Mouse (Mus musculus) embryonic facial prominence, embryonic 15.5 days (tissue): ENCODE measurements around the gene Rsg1. TPM values are rescaled to one million over a fixed set of nuclear protein-coding genes. Genes with fewer than 3 reads are reported as not detected.
A peak's percentile ranks its signal among the peaks of the same experiment; 100 is the strongest.

Experiments
- ATAC-seq: fragments of 200-750 bp; cut with Nextera tagmentation; 2 replicates; pipeline ENCODE4 v1.8.0; 2017; ENCODE audit warnings: low read depth, moderate TSS enrichment; ENCODE audit not compliant: insufficient number of reproducible peaks, low FRiP score, low TSS enrichment
- H3K27ac ChIP-seq: fragments of 300-500 bp; sonication (generic); replicated peaks from 2 replicates; pipeline ENCODE4 v1.5.1; 2015; ENCODE audit warnings: mild to moderate bottlenecking, inconsistent platforms
- H3K27me3 ChIP-seq: fragments of 300-500 bp; sonication (generic); 2 replicates; pipeline ENCODE4 v1.6.1; 2015; ENCODE audit warnings: inconsistent platforms
- H3K36me3 ChIP-seq: fragments of 300-500 bp; sonication (generic); 2 replicates; pipeline ENCODE4 v1.6.1; 2015; ENCODE audit warnings: mild to moderate bottlenecking, inconsistent platforms
- H3K4me1 ChIP-seq: fragments of 300-500 bp; sonication (generic); 2 replicates; pipeline ENCODE4 v1.6.1; 2015; ENCODE audit warnings: inconsistent platforms
- H3K4me2 ChIP-seq: fragments of 300-500 bp; sonication (generic); replicated peaks from 2 replicates; pipeline ENCODE4 v1.6.1; 2015; ENCODE audit warnings: mild to moderate bottlenecking, inconsistent platforms
- H3K4me3 ChIP-seq: fragments of 300-500 bp; sonication (generic); replicated peaks from 2 replicates; pipeline ENCODE4 v1.5.1; 2015; ENCODE audit warnings: mild to moderate bottlenecking, inconsistent platforms
- H3K9ac ChIP-seq: fragments of 300-500 bp; sonication (generic); 2 replicates; pipeline ENCODE4 v1.6.1; 2015; ENCODE audit warnings: inconsistent platforms
- H3K9me3 ChIP-seq: fragments of 300-500 bp; sonication (generic); replicated peaks from 2 replicates; pipeline ENCODE4 v1.6.1; 2016; ENCODE audit warnings: inconsistent platforms
- WGBS: fragments of 180-500 bp; shearing (Covaris S2); methylation state at CpG from one replicate; pipeline ENCODE4 v1.1.7; 2015; 5-methylcytosine and 5-hydroxymethylcytosine counted together
- polyA plus RNA-seq: library from polyadenylated mRNA; unstranded; fragments of >200 nt; fragmentation: Nextera tagmentation; extraction: Ambion mirVana; gene quantifications from 2 replicates; pipeline ENCODE4 v1.2.1, GENCODE M21; 2015

Rsg1 gene
- polyA plus RNA-seq, result 6.8 and 8.1 TPM in 2 replicates

DNA sequence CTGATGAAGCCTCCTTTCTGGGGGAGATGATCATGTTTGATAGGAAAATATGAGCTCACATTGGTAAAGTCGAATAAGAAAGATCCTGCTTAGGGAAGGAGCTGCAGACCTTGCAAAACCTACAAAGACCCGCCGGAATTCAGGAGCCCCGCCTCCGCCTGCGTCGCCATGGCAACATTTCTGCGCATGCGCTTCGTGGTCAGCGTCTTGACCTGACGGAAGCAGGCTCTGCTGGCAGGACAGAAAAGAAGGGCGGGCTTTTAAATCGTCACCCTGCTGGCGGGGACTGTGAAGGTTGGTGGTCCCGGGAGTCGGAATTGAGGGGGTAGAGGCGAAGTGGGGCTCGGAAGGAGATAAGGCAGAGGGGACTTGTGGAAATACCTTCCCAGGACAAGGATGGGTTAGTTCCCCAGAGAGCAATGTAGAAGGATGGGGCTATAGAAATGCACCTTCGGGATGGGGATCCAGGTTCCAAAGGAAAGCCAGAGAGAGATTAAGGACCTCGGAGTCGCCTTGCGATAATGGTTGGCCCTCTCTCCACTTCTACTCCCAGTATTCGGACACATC lies at the start of gene Rsg1:
Rsg1 (plus strand) TSS at position 187 of the 567 bp plus-strand sequence.
- H3K36me3 ChIP-seq, result 0 out of 2 replicates have a peak, but pooled peaks cover 5% of the 10 kb centered on the region
- no peaks in the 10 kb centered on the region for H3K27me3 ChIP-seq
- peak within 1 kb of the TSS; percentile 16 for H3K9ac ChIP-seq
- H3K4me1 ChIP-seq, result peaks cover 19% of the 10 kb centered on the region
- no peaks in the 10 kb centered on the region for H3K9me3 ChIP-seq
- H3K27ac ChIP-seq, result peak within 1 kb of the TSS; percentile 48
- peak within 1 kb of the TSS; percentile 52 for H3K4me3 ChIP-seq
- ATAC-seq, result peak; percentile 74
- H3K4me2 ChIP-seq, result peak within 1 kb of the TSS; percentile 86
- 0% methylated on average over 24 of the region's 24 CpGs for WGBS

DNA sequence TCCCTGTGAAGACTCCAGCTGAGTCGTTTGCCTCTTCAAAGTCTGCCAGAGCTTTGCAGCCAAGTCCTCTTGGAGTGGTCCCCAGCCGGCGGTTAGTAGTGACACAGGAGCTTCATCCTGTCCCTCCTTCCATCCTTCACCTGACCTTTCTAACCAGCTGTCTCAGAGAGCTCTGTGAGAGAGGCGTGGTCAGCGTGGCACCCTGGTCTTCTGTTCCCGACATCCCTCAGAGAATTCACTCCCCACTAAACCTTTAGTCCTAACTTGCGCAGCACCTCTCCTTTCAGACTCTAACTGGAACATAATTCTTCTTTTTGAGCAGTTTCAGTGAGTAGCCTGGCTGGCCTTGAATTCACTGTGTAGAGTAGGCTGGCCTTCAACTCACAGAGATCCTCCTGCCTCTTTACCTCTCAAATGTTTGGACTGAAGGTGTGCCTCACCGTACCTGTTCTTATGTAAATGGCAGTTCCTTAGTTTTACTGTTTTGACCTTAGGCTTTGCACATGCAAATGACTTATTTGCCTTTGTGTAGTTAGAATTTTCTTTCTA lies 47.9 kb upstream of the Rsg1 start:
- no peak for ATAC-seq
- Histone ChIP-seq H3K4me2 (no peak overlapping the region), H3K36me3 (peaks cover 26% of the 10 kb centered on the region), H3K27ac (no peak overlapping the region), H3K4me1 (no peaks in the 10 kb centered on the region), H3K9ac (no peak overlapping the region), H3K4me3 (no peak overlapping the region), H3K27me3 (no peaks in the 10 kb centered on the region), H3K9me3 (no peaks in the 10 kb centered on the region)
- 83% methylated on average over 8 of the region's 8 CpGs for WGBS

- H3K9ac ChIP-seq, result no peak overlapping the region
- ATAC-seq, result no peak
- H3K27ac ChIP-seq, result no peak overlapping the region
- no peak overlapping the region for H3K4me3 ChIP-seq
- H3K9me3 ChIP-seq, result no peaks in the 10 kb centered on the region
- H3K4me2 ChIP-seq, result no peak overlapping the region
- H3K36me3 ChIP-seq, result peaks cover 40% of the 10 kb centered on the region
- no peaks in the 10 kb centered on the region for H3K27me3 ChIP-seq
- WGBS, result 90% methylated on average over 3 of the region's 3 CpGs
- no peaks in the 10 kb centered on the region for H3K4me1 ChIP-seq
Measured at GRCm38 (mm10) chr4:141167156-141167555, 46.6 kb upstream of the Rsg1 start.

DNA sequence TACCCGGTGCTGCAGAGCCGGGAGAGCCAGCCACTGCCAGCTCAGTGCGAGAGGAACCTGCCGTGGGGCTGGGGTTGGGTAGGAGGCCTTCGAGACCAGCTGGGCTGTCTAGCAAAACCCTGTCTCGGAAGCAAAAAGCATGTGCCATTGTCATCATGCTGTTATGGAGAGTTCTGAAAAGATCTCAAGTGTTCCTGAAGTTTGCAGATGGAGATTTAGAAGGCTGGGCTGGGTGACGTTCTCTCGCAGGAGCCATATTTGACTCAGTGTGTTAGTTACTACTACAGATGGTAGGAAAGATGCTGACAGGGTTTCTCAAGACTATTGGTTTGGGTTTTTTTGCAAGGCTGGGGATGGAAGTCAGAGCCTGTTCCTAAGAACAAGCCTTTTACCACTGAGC lies 41.6 kb upstream of the Rsg1 start:
- Histone ChIP-seq H3K9ac (no peak overlapping the region), H3K4me2 (no peak overlapping the region), H3K4me1 (peaks cover 8% of the 10 kb centered on the region; the same call in 1 of the 2 replicates), H3K36me3 (peaks cover 57% of the 10 kb centered on the region), H3K27ac (no peak overlapping the region), H3K9me3 (no peaks in the 10 kb centered on the region), H3K4me3 (no peak overlapping the region), H3K27me3 (no peaks in the 10 kb centered on the region)
- no peak for ATAC-seq
- WGBS, result 89% methylated on average over 8 of the region's 8 CpGs

- WGBS, result 32% methylated on average over 5 of the region's 5 CpGs
- no peak overlapping the region for H3K4me3 ChIP-seq
- H3K36me3 ChIP-seq, result peaks cover 50% of the 10 kb centered on the region
- H3K9ac ChIP-seq, result no peak overlapping the region
- peaks cover 8% of the 10 kb centered on the region; the same call in 1 of the 2 replicates for H3K4me1 ChIP-seq
- H3K9me3 ChIP-seq, result no peaks in the 10 kb centered on the region
- no peak for ATAC-seq
- peak overlapping the region; percentile 55; the same call in 1 of the 2 replicates for H3K27ac ChIP-seq
- H3K4me2 ChIP-seq, result no peak overlapping the region
- H3K27me3 ChIP-seq, result no peaks in the 10 kb centered on the region
Measured at GRCm38 (mm10) chr4:141175783-141176182, 38.0 kb upstream of the Rsg1 start.

- peak overlapping the region; percentile 55 for H3K27ac ChIP-seq
- H3K9ac ChIP-seq, result no peak overlapping the region
Measured at GRCm38 (mm10) chr4:141176328-141176838, 37.4 kb upstream of the Rsg1 start.

GRCm38 (mm10) chr4:141178500-141178899 lies 35.3 kb upstream of the Rsg1 start:
- WGBS, result 70% methylated on average over 4 of the region's 4 CpGs
- H3K27ac ChIP-seq, result no peak overlapping the region
- no peak overlapping the region for H3K9ac ChIP-seq
- H3K4me1 ChIP-seq, result peaks cover 10% of the 10 kb centered on the region; the same call in 1 of the 2 replicates
- no peaks in the 10 kb centered on the region for H3K9me3 ChIP-seq
- no peak overlapping the region for H3K4me3 ChIP-seq
- H3K27me3 ChIP-seq, result no peaks in the 10 kb centered on the region
- peaks cover 39% of the 10 kb centered on the region for H3K36me3 ChIP-seq
- no peak for ATAC-seq
- no peak overlapping the region for H3K4me2 ChIP-seq

More at GRCm38 (mm10) chr4:141176328-141176838, 37.4 kb upstream of the Rsg1 start:
- ATAC-seq, result no peak
- no peaks in the 10 kb centered on the region for H3K27me3 ChIP-seq
- no peak overlapping the region for H3K4me2 ChIP-seq
- no peaks in the 10 kb centered on the region for H3K9me3 ChIP-seq
- no peak overlapping the region for H3K4me3 ChIP-seq
- peaks cover 9% of the 10 kb centered on the region; the same call in 1 of the 2 replicates for H3K4me1 ChIP-seq
- 82% methylated on average over 10 of the region's 10 CpGs for whole genome bisulfite sequencing
- peaks cover 50% of the 10 kb centered on the region for H3K36me3 ChIP-seq

- ATAC-seq, result no peak; the same call in 1 of the 2 replicates
- H3K27me3 ChIP-seq, result no peaks in the 10 kb centered on the region
- H3K27ac ChIP-seq, result no peak overlapping the region
- peaks cover 51% of the 10 kb centered on the region for H3K36me3 ChIP-seq
- H3K4me2 ChIP-seq, result no peak overlapping the region
- no peak overlapping the region for H3K4me3 ChIP-seq
- H3K9ac ChIP-seq, result no peak overlapping the region
- no peaks in the 10 kb centered on the region for H3K9me3 ChIP-seq
- peaks cover 8% of the 10 kb centered on the region for H3K4me1 ChIP-seq
- 72% methylated on average over 8 of the region's 8 CpGs for WGBS
Measured at GRCm38 (mm10) chr4:141180831-141181230, 32.9 kb upstream of the Rsg1 start.

- Histone ChIP-seq H3K36me3 (peaks cover 43% of the 10 kb centered on the region), H3K4me3 (no peak overlapping the region), H3K9me3 (no peaks in the 10 kb centered on the region), H3K27ac (no peak overlapping the region), H3K4me2 (no peak overlapping the region), H3K27me3 (no peaks in the 10 kb centered on the region), H3K4me1 (peaks cover 14% of the 10 kb centered on the region), H3K9ac (no peak overlapping the region)
- 92% methylated on average over 6 of the region's 6 CpGs for WGBS
- ATAC-seq, result no peak
Measured at GRCm38 (mm10) chr4:141181981-141182380, 31.8 kb upstream of the Rsg1 start.

- 78% methylated on average over 2 of the region's 2 CpGs for WGBS
Measured at GRCm38 (mm10) chr4:141183932-141184331, 29.8 kb upstream of the Rsg1 start.

DNA sequence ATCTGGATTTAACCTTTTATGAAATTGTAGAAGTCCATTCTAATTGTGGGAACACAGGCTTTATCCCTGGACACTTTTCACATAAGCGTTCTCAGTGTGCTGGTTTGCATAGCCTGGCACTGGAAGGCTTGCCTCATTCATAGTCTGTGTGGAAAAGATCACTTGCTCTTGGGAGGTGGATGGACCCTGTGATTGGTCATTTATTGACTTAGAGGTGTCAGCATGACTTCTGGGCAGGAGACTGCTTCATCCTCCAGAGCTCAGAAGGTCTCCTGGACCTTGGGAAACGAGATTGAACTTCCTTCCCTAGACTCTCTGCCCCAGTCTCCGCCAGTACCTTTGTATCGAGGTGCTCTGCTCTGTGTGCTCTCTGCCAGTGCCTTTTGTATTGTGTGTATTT lies 29.3 kb upstream of the Rsg1 start:
- WGBS, result 93% methylated on average over 4 of the region's 4 CpGs
- H3K36me3 ChIP-seq, result peaks cover 34% of the 10 kb centered on the region

More at GRCm38 (mm10) chr4:141183932-141184331, 29.8 kb upstream of the Rsg1 start:
- Histone ChIP-seq H3K36me3 (peaks cover 34% of the 10 kb centered on the region), H3K4me1 (peaks cover 19% of the 10 kb centered on the region), H3K9me3 (no peaks in the 10 kb centered on the region), H3K27me3 (no peaks in the 10 kb centered on the region), H3K9ac (no peak overlapping the region), H3K4me3 (no peak overlapping the region), H3K27ac (no peak overlapping the region), H3K4me2 (no peak overlapping the region)
- no peak for ATAC-seq

More for the DNA sequence above, 29.3 kb upstream of the Rsg1 start:
- ATAC-seq, result no peak
- Histone ChIP-seq H3K4me2 (no peak overlapping the region), H3K4me3 (no peak overlapping the region), H3K4me1 (peaks cover 19% of the 10 kb centered on the region), H3K27me3 (no peaks in the 10 kb centered on the region), H3K9me3 (no peaks in the 10 kb centered on the region), H3K9ac (no peak overlapping the region), H3K27ac (no peak overlapping the region)
